In the genomic region with DNA sequence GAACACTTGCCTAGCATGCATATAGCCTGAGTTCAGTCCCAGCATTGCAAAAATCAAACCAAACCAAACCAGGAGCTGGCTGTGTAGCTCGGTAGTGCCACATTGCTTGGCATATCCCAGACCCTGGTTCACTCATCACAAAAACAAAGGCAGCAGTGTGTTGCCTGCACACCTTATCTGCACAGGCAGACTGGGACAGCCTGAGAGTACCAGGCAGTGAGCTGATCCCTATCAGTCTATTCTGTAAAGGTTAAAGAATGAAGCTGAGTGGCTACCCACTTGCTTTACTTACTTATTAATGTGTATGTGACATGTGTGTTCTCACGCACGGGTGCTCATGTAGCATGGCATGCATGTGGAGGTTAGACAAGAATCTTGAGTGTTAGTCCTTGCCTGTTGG, we compare ENCODE assay signal across 14 mouse cellular contexts.
"Had no signal": no experiment of that assay in that cellular context is flagged by ENCODE, and none has a peak within 500 bp of the region (broad histone marks: within the 10 kb centered on the region; RNA-seq: fewer than 3 reads in every experiment).

No protein-coding gene starts in this region.

- H3K9me3 ChIP-seq: intestine, embryonic 15.5 days; limb, embryonic 15.5 days; megakaryocyte, embryonic 14.5 days; midbrain, embryonic 13.5 days; neural tube, embryonic 15.5 days had no signal

- H3K9ac ChIP-seq: intestine, embryonic 15.5 days; limb, embryonic 15.5 days; lung, embryonic 14.5 days; midbrain, embryonic 13.5 days; neural tube, embryonic 15.5 days had no signal

- H3K27ac ChIP-seq: intestine, embryonic 15.5 days; kidney, postnatal 0 days; left cerebral cortex, adult 2 months; limb, embryonic 15.5 days; midbrain, embryonic 13.5 days; neural tube, embryonic 15.5 days had no signal

- H3K4me3 ChIP-seq: intestine, embryonic 15.5 days; left cerebral cortex, adult 2 months; limb, embryonic 15.5 days; megakaryocyte, embryonic 14.5 days; midbrain, embryonic 13.5 days; neural tube, embryonic 15.5 days had no signal

- H3K27me3 ChIP-seq: intestine, embryonic 15.5 days; limb, embryonic 15.5 days; megakaryocyte, embryonic 14.5 days; midbrain, embryonic 13.5 days; neural tube, embryonic 15.5 days had no signal

- ATAC-seq: intestine, embryonic 15.5 days; midbrain, embryonic 13.5 days had no signal

- H3K36me3 ChIP-seq: intestine, embryonic 15.5 days; limb, embryonic 15.5 days had no signal

- H3K4me2 ChIP-seq: intestine, embryonic 15.5 days; limb, embryonic 15.5 days; lung, embryonic 14.5 days; midbrain, embryonic 13.5 days; neural tube, embryonic 15.5 days had no signal

- DNase-seq: kidney, adult 8-10 months; kidney, postnatal 36 days; lung, embryonic 14.5 days; lung, postnatal 10 days; lung, postnatal 4 days; thymus, adult 18-20 months; thymus, postnatal 25 days had no signal
